Mouse (Mus musculus): ENCODE data around the gene Thtpa. TPM values are rescaled to one million over a fixed set of nuclear protein-coding genes. Genes with fewer than 3 reads are reported as not detected.

The Thtpa gene
- polyA plus RNA-seq, 1 experiment from 2014 or later, result 25.6 TPM

DNA sequence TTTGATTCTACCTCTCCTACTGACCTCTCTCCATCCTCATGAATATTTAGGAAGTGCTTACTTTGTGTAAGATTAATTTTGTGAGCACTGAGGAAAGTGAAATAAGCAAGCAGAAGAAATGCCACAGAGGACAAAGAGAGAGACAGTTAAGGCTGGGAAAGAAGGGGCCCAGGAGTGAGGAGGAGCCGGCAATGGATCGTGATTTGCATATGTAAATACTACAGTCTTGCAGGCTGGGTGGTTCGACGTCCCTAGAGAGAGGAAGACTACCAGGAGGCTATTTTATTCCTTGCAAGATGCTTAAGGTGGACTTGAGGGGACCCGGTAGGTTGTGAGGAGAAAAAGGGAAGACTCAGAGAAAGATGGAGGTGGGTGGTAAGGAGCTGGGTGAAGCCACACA lies 13.5 kb upstream of the Thtpa start:
- no peaks in the 10 kb centered on the region for H3K36me3 ChIP-seq
- H3K4me1 ChIP-seq, result peaks cover 36% of the 10 kb centered on the region
- no peak overlapping the region for H3K27ac ChIP-seq
- H3K27me3 ChIP-seq (ENCODE audit: low read depth, poor library complexity, severe bottlenecking), result peaks cover 24% of the 10 kb centered on the region
- no peaks in the 10 kb centered on the region for H3K9me3 ChIP-seq (replicated peaks)
- no peak for DNase-seq (ENCODE audit: low spot score)
- WGBS, result 25% methylated on average over 5 of the region's 5 CpGs
- no peak overlapping the region for H3K4me3 ChIP-seq

DNA sequence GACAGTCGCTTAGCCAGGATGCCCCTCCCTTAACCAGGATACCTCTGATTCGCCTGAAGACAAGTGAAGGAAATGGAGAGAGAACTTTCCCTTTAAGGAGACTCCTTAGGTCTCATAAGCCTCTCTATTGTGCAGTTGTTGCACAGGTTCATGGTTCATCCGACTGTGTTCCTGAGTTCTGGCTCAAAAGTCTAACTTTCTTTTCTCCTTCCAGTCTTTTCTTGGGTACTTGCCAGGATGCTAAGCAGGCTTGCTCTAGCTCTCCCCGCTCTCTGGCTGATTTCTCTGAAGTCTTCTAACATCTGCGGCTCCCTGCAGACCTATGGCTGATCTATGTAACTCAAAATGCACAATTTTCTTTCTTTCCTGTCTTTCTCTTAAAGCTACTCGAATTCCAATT lies 11.1 kb upstream of the Thtpa start:
- Histone ChIP-seq H3K36me3 (no peaks in the 10 kb centered on the region), H3K27me3 (ENCODE audit: low read depth, poor library complexity, severe bottlenecking) (peaks cover 4% of the 10 kb centered on the region; the same call in 1 of the 2 replicates), H3K4me3 (no peak overlapping the region), H3K27ac (no peak overlapping the region), H3K4me1 (peaks cover 39% of the 10 kb centered on the region), H3K9me3 (replicated peaks) (no peaks in the 10 kb centered on the region)
- no peak for DNase-seq (ENCODE audit: low spot score)
- WGBS, result 85% methylated on average over 6 of the region's 6 CpGs

DNA sequence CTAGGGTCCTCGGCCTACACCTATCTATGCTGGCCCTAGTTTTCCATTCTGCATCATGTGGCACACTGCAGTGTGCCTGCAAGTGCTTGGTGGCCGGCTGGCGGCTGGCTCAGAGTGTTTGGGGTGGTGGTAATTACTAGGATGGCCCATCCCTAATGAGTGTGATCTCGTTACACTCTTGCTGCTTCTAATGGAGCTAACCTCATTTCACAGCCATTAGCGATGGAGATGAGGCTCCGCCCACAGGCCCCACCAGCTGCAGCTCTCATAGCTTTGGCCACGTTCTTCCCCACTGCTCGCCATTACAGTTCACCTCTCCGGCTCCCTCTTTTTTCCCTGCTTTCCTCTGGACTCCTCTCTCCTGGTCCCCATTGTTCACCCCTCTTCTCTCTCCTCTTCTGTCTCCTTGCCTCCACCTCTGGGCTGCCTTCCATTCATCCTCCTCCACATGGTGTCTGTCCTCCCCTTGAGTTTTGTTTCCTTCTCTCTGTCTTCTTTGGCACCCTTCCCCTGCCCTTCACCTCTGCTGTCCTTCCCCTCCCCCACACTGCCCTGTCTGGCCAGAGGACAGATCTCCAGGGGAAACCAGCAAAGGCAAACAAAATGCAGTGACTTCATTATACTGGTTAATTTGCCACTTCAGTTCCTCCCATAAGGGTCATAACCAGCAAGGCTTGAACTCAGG lies 9.1 kb upstream of the Thtpa start:
- Histone ChIP-seq H3K4me1 (peaks cover 35% of the 10 kb centered on the region), H3K27ac (0 out of 2 replicates have a peak overlapping the region, but pooled peaks have one; percentile 31), H3K36me3 (no peaks in the 10 kb centered on the region), H3K27me3 (ENCODE audit: low read depth, poor library complexity, severe bottlenecking) (no peaks in the 10 kb centered on the region), H3K9me3 (replicated peaks) (no peaks in the 10 kb centered on the region), H3K4me3 (no peak overlapping the region)
- DNase-seq (ENCODE audit: low spot score), result no peak
- 32% methylated on average over 9 of the region's 9 CpGs for WGBS

GRCm38 (mm10) chr14:55086009-55086514 lies 8.5 kb upstream of the Thtpa start:
- no peak overlapping the region for H3K4me3 ChIP-seq
- no peaks in the 10 kb centered on the region for H3K36me3 ChIP-seq
- 87% methylated on average over 6 of the region's 6 CpGs for WGBS
- DNase-seq (ENCODE audit: low spot score), result no peak
- 0 out of 2 replicates have a peak overlapping the region, but pooled peaks have one; percentile 31 for H3K27ac ChIP-seq
- 0 out of 2 replicates have a peak, but pooled peaks cover 4% of the 10 kb centered on the region for H3K27me3 ChIP-seq (ENCODE audit: low read depth, poor library complexity, severe bottlenecking)
- H3K9me3 ChIP-seq (replicated peaks), result no peaks in the 10 kb centered on the region
- peaks cover 39% of the 10 kb centered on the region for H3K4me1 ChIP-seq

DNA sequence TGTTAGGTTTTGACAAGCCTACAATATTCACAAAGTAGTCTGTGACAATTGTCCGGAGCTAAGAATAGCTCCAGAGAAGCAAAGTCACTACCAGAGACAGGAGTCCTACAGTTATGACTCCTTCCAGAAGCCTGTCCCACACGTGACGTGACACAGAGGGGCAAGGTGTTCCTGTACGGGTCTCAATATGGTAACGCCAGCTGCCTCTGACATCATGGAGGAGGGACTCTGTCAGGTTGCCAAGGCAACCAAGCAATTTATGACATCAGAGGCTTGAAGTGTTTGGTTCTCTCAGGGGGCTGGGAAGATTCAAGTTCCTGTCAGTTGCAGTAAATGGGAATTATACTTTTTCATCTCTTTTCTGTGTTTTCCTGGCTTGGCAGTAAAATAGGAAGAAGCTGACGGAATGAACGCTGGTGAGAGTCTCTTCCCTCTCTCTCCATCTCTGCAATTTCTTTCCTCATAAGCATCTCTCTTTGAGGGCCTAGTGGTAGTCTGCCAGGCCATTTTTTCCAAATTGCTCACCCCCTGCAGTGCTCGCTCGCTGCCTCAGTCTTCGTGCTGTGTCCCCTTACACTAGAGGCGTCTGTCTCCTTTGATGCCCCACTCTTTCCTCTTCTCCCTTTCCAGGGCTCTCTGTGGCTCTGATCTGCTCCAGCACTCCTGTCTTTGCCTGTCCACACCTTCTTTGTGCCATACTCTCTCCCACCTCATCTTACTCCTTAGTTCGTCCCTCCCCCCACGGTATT lies 5.2 kb upstream of the Thtpa start:
- no peak overlapping the region for H3K4me3 ChIP-seq
- 0 out of 2 replicates have a peak, but pooled peaks cover 9% of the 10 kb centered on the region for H3K27me3 ChIP-seq (ENCODE audit: low read depth, poor library complexity, severe bottlenecking)
- H3K4me1 ChIP-seq, result peaks cover 51% of the 10 kb centered on the region
- 46% methylated on average over 13 of the region's 13 CpGs for WGBS
- DNase-seq (ENCODE audit: low spot score), result no peak
- no peak overlapping the region for H3K27ac ChIP-seq
- H3K36me3 ChIP-seq, result no peaks in the 10 kb centered on the region
- no peaks in the 10 kb centered on the region for H3K9me3 ChIP-seq (replicated peaks)

GRCm38 (mm10) chr14:55091209-55091865 lies 3.2 kb upstream of the Thtpa start:
- H3K4me1 ChIP-seq, result peaks cover 52% of the 10 kb centered on the region
- 3% methylated on average over 34 of the region's 34 CpGs for WGBS
- H3K27ac ChIP-seq, result peak overlapping the region; percentile 85
- H3K36me3 ChIP-seq, result no peaks in the 10 kb centered on the region
- peak; percentile 56 for DNase-seq (ENCODE audit: low spot score)
- no peaks in the 10 kb centered on the region for H3K9me3 ChIP-seq (replicated peaks)
- H3K27me3 ChIP-seq (ENCODE audit: low read depth, poor library complexity, severe bottlenecking), result 0 out of 2 replicates have a peak, but pooled peaks cover 9% of the 10 kb centered on the region
- peak overlapping the region; percentile 67 for H3K4me3 ChIP-seq

DNA sequence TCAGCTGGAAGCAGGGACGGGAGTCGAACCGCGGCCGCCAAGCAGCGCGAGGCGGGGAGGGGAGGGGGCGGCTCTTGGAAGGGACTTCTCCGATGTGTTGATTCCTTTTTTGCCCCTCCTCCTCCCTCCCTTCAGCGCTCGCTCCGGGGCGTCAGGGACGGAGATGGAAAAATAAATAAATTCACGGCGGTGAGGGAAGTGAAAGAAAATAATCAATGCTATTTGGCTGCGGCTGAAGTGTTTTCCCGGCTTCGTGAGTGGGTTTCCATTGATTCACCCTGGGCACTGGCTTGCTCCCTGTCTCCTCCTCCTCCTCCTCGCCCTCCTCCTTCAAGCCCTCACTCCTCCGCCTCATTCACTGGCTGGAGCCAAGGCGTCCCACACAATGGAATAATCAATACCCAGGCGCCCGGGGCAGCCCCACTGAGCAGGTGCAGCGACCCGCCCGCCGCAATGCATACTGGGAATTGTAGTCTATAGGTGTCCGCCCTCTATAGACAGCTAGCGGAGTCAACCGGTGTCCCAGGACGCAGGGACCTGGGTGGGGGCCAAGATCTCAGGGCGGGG lies 2.5 kb upstream of the Thtpa start, which contains the start of gene Zfhx2:
Gene Zfhx2 (minus strand): TSS at position 314 of the 567 bp plus-strand sequence.
- peak; percentile 95 for DNase-seq (ENCODE audit: low spot score)
- Histone ChIP-seq H3K4me1 (peaks cover 55% of the 10 kb centered on the region), H3K27ac (peak within 1 kb of the TSS; percentile 85)

GRCm38 (mm10) chr14:55093927-55094326 lies 657 bp upstream of the Thtpa start:
- Histone ChIP-seq H3K4me3 (peak overlapping the region; percentile 78; the same call in 1 of the 2 replicates), H3K9me3 (replicated peaks) (no peaks in the 10 kb centered on the region), H3K27ac (no peak overlapping the region), H3K4me1 (peaks cover 52% of the 10 kb centered on the region), H3K36me3 (peaks cover 18% of the 10 kb centered on the region), H3K27me3 (ENCODE audit: low read depth, poor library complexity, severe bottlenecking) (0 out of 2 replicates have a peak, but pooled peaks cover 9% of the 10 kb centered on the region)
- 46% methylated on average over 6 of the region's 6 CpGs for WGBS
- DNase-seq (ENCODE audit: low spot score), result no peak

More for the DNA sequence above, 2.5 kb upstream of the Thtpa start, which contains the start of gene Zfhx2:
- under 1% methylated on average over 34 of the region's 34 CpGs for WGBS
- Histone ChIP-seq H3K36me3 (no peaks in the 10 kb centered on the region), H3K27me3 (ENCODE audit: low read depth, poor library complexity, severe bottlenecking) (0 out of 2 replicates have a peak, but pooled peaks cover 9% of the 10 kb centered on the region), H3K4me3 (peak within 1 kb of the TSS; percentile 67), H3K9me3 (replicated peaks) (no peaks in the 10 kb centered on the region)

DNA sequence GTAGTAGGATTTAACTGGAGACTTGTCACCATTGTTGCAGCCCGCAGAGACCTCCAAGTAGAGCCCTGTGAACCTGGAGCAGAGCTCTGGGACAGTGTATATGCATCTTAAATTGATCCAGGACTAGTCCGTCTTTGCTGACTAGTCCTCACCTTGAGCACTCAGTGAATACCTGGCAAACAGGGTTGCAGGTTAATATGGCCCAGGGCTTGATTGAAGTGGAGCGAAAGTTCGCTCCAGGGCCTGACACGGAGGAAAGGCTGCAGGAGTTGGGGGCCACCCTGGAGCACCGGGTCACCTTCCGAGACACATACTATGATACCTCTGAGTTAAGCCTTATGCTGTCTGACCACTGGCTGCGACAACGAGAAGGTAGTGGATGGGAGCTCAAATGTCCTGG lies 679 bp downstream of the Thtpa start:
- DNase-seq (ENCODE audit: low spot score), result no peak
- peaks cover 43% of the 10 kb centered on the region for H3K4me1 ChIP-seq
- H3K27me3 ChIP-seq (ENCODE audit: low read depth, poor library complexity, severe bottlenecking), result 0 out of 2 replicates have a peak, but pooled peaks cover 9% of the 10 kb centered on the region
- peaks cover 22% of the 10 kb centered on the region for H3K36me3 ChIP-seq
- H3K4me3 ChIP-seq, result peak overlapping the region; percentile 78
- peak overlapping the region; percentile 94 for H3K27ac ChIP-seq
- WGBS, result 59% methylated on average over 9 of the region's 9 CpGs
- no peaks in the 10 kb centered on the region for H3K9me3 ChIP-seq (replicated peaks)

GRCm38 (mm10) chr14:55095671-55096070 lies 1.1 kb downstream of the Thtpa start:
- H3K4me3 ChIP-seq, result peak overlapping the region; percentile 78
- 0 out of 2 replicates have a peak, but pooled peaks cover 8% of the 10 kb centered on the region for H3K27me3 ChIP-seq (ENCODE audit: low read depth, poor library complexity, severe bottlenecking)
- peak overlapping the region; percentile 94 for H3K27ac ChIP-seq
- H3K36me3 ChIP-seq, result peaks cover 22% of the 10 kb centered on the region
- H3K4me1 ChIP-seq, result peaks cover 42% of the 10 kb centered on the region
- no peak for DNase-seq (ENCODE audit: low spot score)
- no peaks in the 10 kb centered on the region for H3K9me3 ChIP-seq (replicated peaks)
- WGBS, result 70% methylated on average over 12 of the region's 12 CpGs

DNA sequence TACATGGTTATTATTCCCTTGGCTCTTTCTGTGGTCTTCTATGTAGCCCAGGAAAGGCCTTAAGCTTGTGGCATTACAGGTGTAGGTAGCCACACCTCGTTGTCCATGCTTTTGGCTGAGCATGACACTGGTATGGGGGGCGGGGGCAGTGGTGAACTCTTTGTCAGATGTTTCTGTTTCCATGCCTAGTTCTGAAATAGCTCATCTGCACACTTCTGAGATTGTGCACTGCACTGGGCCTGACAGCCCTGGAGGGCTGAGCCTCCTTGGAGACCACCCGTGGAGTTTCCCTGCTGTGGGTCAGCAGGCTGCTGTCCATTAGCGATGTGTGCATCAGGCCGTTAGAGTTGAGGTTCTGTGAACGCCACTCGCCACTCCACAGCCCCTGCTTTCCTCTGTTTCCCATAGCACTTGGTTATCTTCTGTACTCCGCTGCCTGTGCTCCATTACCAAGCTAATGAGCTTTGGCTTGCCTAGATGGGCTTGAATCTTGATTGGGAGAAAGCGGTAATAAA lies 2.0 kb downstream of the Thtpa start:
- Histone ChIP-seq H3K4me1 (peaks cover 33% of the 10 kb centered on the region), H3K9me3 (replicated peaks) (no peaks in the 10 kb centered on the region), H3K27me3 (ENCODE audit: low read depth, poor library complexity, severe bottlenecking) (no peaks in the 10 kb centered on the region), H3K36me3 (peaks cover 28% of the 10 kb centered on the region), H3K27ac (no peak overlapping the region), H3K4me3 (0 out of 2 replicates have a peak overlapping the region, but pooled peaks have one; percentile 4)
- 62% methylated on average over 9 of the region's 9 CpGs for WGBS
- DNase-seq (ENCODE audit: low spot score), result no peak

- Histone ChIP-seq H3K4me3 (no peak overlapping the region), H3K36me3 (peaks cover 28% of the 10 kb centered on the region), H3K9me3 (replicated peaks) (no peaks in the 10 kb centered on the region), H3K27ac (no peak overlapping the region), H3K27me3 (ENCODE audit: low read depth, poor library complexity, severe bottlenecking) (no peaks in the 10 kb centered on the region), H3K4me1 (peaks cover 29% of the 10 kb centered on the region)
- 78% methylated on average over 10 of the region's 10 CpGs for WGBS
- DNase-seq (ENCODE audit: low spot score), result no peak
Observed at GRCm38 (mm10) chr14:55097646-55098045, 3.1 kb downstream of the Thtpa start.

Measured in limb, embryonic 10.5 days (tissue).